ENCODE assay signal across 8 mouse cellular contexts in the genomic region with DNA sequence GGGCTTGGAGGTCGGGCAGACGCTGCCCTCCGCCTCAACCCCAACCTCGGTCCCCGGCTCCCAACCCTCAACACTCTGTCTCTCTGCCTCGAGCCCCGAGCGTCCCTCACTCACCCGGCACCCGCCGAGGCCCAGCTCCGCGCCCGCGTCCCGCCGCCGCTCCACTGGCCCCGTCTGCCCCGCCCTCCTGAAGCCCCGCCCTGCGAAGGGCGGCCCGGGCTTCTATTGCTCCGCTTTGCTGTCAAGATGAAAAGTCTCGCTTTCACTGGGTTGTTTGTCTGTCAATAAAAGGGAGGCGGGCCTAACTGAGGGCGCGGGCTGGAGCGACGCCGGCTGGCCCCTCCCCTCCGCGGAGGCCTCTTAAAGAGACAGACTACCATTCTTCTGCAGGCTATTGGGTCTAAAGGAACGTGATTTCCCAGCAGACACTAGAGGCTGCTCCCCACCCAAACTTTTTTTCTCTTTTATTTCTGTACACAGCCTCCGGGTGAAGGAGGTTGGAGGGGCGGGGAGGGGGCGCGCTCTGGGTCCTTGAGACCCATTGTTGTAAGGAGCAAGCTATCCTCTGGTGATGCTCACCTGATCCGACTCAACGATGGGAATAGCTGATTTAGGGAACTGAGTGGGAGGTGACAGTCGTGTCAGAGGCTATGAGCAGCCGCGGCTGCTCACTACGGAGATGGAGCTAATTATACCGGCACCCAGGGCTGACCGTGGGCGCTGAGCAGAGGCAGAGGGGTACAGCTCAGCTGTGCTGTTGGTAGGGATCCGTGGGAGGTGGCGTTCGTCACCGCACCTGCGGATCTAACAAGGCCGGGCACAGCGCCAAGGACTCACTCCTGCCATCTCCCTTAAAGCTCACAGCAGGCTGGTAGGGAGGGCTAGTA. TPM values are rescaled to one million over a fixed set of nuclear protein-coding genes. Genes with fewer than 3 reads are reported as not detected.
A peak's percentile ranks its signal among the peaks of the same experiment; 100 is the strongest.
DNase-seq lines count a peak whose midpoint lies in the region; ATAC-seq lines count a peak whose summit lies in the region.

Gene Elmo2, minus strand, starts transcription at position 176 of the 887 bp plus-strand sequence.

- H3K27ac ChIP-seq in forebrain, embryonic 14.5 days (ENCODE audit: low read depth, low read length) = peak within 1 kb of the TSS; percentile 91
- peak within 1 kb of the TSS; percentile 95 for H3K27ac ChIP-seq in neural tube, embryonic 15.5 days (replicated peaks)

- H3K9me3 ChIP-seq in forebrain, embryonic 14.5 days (replicated peaks; ENCODE audit: control insufficient read depth, low read length) = no peaks in the 10 kb centered on the region
- 0 out of 2 replicates have a peak, but pooled peaks cover 3% of the 10 kb centered on the region for H3K9me3 ChIP-seq in neural tube, embryonic 15.5 days (replicated peaks)

- peaks cover 30% of the 10 kb centered on the region for H3K4me1 ChIP-seq in forebrain, embryonic 14.5 days (ENCODE audit: control insufficient read depth, insufficient read depth, low read length)
- H3K4me1 ChIP-seq in neural tube, embryonic 15.5 days = peaks cover 54% of the 10 kb centered on the region

- H3K4me2 ChIP-seq in forebrain, embryonic 14.5 days (ENCODE audit: low read length) = peak within 1 kb of the TSS; percentile 93
- peak within 1 kb of the TSS; percentile 89 for H3K4me2 ChIP-seq in neural tube, embryonic 15.5 days

- H3K36me3 ChIP-seq in forebrain, embryonic 14.5 days (ENCODE audit: control insufficient read depth, insufficient read depth, low read length) = no peaks in the 10 kb centered on the region
- H3K36me3 ChIP-seq in neural tube, embryonic 15.5 days = no peaks in the 10 kb centered on the region

- intact Hi-C loops in heart, postnatal 14 days (cut with DNase I) = loop anchor here (5.0 kb wide), 1 partner anchor 39 kb away; the partner anchor contains the start of gene Slc35c2

- under 1% methylated on average over 54 of the region's 55 CpGs for WGBS in forebrain, embryonic 14.5 days
- WGBS in neural tube, embryonic 15.5 days = under 1% methylated on average over 54 of the region's 55 CpGs

- H3K4me3 ChIP-seq in forebrain, embryonic 14.5 days (ENCODE audit: low read depth, low read length) = peak within 1 kb of the TSS; percentile 90
- peak within 1 kb of the TSS; percentile 91 for H3K4me3 ChIP-seq in neural tube, embryonic 15.5 days (replicated peaks)

- H3K27me3 ChIP-seq in forebrain, embryonic 14.5 days (replicated peaks; ENCODE audit: control insufficient read depth, insufficient read depth, low read length) = no peaks in the 10 kb centered on the region
- H3K27me3 ChIP-seq in neural tube, embryonic 15.5 days (replicated peaks) = 0 out of 2 replicates have a peak, but pooled peaks cover 4% of the 10 kb centered on the region

- ATAC-seq in forebrain, embryonic 14.5 days = peak; percentile 98
- ATAC-seq in neural tube, embryonic 15.5 days (ENCODE audit: low FRiP score) = peak; percentile 96

- peak within 1 kb of the TSS; percentile 94 for H3K9ac ChIP-seq in forebrain, embryonic 14.5 days (ENCODE audit: low read length)
- H3K9ac ChIP-seq in neural tube, embryonic 15.5 days (replicated peaks) = peak within 1 kb of the TSS; percentile 89

- peak; percentile 97 for DNase-seq in ES-CJ7 (ENCODE audit: low read depth, low spot score)
- DNase-seq in cerebellum, adult 11 months = peak; percentile 98
- DNase-seq in forebrain, embryonic 14.5 days (ENCODE audit: low spot score) = peak; percentile 99
- peak; percentile 97 to 98 for DNase-seq in heart, postnatal 14 days
- DNase-seq in layer of hippocampus, adult 11-12 months (ENCODE audit: low spot score) = peak; percentile 99
- DNase-seq in lung, adult 18-20 months = peak; percentile 98 to 99
- DNase-seq in testis, postnatal 14 days (ENCODE audit: low spot score) = peak; percentile 97

RNA-seq across cellular contexts. Expression of gene Elmo2, which starts in this region (rescaled TPM):
- 95.5 and 101 TPM in 2 replicates for polyA plus RNA-seq in forebrain, embryonic 14.5 days (2014; fragmentation: Nextera tagmentation; extraction: Ambion mirVana)
- 10 to 100 TPM; 22.2 to 25.1 TPM for total RNA-seq in heart, postnatal 14 days (2021)
- polyA plus RNA-seq in neural tube, embryonic 15.5 days (2015; fragmentation: Nextera tagmentation; extraction: Ambion mirVana) = 85.1 and 89.1 TPM in 2 replicates

Comparison
In these comparisons a context has a peak if more than half of its experiments do, and no peak if none do; other contexts are left out.
1. Peak in every context shown above with its lines: DNase-seq, ATAC-seq, H3K4me3 ChIP-seq and H3K27ac ChIP-seq.